Mouse (Mus musculus): ENCODE measurements around the gene Nkd1.

- TF ChIP-seq CTCF (IDR thresholded peaks at IDR 0.05; ENCODE audit: low read depth, low read length) (no peak), EP300 (IDR thresholded peaks at IDR 0.05; ENCODE audit: insufficient read depth, low read depth, low read length) (no peak), POLR2A (IDR thresholded peaks at IDR 0.05; ENCODE audit: insufficient read depth, low read length) (no peak)
These were observed 105.7 kb downstream of the Nkd1 start for GRCm38 (mm10) chr8:88626940-88627264.
